Mouse (Mus musculus) spleen, postnatal 36 days (tissue): ENCODE measurements around the gene Lypd4.
A peak's percentile ranks its signal among the peaks of the same experiment; 100 is the strongest.
"Not testable (repeated sequence)": the region's sequence is repeated elsewhere in the genome, so short reads cannot be mapped to it uniquely, and the experiment has no call there.

Experiments
- DNase-seq, 2 experiments: peaks; one replicate each; pipeline ENCODE4 v3.0.0; 2022; ENCODE audit warnings: low spot score in 2 of 2, mixed read lengths in 1 of 2

Gene Lypd4

DNA sequence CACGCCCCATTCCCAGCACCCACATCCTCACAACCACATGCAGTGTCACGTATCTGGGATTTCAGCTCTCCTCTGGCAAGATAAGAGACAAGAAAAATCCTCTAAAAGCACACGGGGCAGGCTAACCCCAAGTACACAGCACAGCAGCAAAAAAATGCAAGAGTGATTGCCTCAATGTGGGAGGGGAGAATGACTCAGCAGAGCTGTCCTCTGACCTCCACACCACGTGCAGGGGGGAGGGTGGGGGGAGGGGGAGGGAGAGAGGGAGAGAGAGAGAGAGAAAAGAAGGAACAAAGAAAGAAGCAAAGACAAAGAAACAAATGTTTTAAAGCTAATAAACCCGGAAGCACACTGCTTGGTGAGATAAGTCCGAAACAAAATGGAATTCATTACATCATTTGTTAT lies 18.8 kb downstream of the Lypd4 start:
- DNase-seq = peak; percentile 3 to 23

DNA sequence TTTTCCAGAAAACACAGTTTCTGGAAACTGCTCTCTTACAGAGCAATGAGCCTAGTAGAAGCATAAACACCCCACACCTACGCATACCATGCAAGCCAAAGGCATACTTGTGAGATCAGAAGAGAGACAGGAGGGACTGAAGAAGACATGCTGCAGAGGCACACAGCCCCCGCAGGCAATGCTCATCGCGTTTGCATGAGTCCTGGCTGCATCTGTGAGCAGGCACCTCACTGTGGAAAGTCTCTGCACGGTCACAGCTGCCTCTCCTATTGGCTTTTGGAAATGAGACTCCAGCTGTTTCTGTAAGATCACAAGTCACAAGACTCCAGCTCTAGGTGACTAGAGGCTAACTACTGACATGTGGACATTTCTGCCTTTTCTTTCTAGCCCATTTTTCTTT lies 19.6 kb downstream of the Lypd4 start:
- DNase-seq = no peak

DNA sequence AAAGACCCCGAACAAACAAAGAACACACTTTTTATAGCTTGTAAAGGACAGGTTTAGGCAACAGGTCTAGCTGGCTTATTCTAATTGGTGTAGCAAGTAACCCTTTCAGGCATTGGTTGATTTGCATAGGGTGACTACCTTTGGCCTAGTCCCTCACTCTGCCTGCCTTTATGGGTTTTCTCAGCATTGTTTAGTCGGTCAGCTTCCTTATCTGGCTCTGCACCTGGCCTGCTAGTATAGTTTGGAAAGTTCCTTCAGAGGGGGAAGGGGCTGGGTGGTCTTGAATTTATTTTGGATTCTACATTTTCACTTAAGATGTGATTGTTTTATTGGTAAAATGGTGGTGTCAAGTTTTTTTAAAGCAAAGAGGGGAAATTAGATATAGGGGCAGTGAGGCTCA lies 23.2 kb downstream of the Lypd4 start:
- DNase-seq = not testable (repeated sequence)

DNA sequence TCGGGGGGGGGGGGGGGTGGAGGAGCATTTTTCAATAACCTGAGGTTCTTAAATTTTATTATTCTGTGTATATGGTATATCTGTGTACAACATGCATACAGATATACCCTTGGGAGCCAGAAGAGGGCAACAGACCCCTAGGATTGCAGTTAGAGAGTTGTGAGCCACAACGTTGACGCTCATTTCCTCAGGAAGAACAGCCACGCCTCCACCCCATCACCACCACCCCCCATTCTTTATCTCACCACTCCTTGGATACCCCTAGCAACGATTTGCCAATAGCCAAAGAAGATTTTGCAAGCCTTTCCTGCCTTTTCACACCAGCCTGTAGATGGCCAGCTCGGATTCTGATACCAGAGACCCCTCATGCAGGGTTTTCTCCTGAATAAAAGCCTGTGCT lies 24.0 kb downstream of the Lypd4 start:
- peak in 1 of 2 experiments; percentile 18 for DNase-seq

DNA sequence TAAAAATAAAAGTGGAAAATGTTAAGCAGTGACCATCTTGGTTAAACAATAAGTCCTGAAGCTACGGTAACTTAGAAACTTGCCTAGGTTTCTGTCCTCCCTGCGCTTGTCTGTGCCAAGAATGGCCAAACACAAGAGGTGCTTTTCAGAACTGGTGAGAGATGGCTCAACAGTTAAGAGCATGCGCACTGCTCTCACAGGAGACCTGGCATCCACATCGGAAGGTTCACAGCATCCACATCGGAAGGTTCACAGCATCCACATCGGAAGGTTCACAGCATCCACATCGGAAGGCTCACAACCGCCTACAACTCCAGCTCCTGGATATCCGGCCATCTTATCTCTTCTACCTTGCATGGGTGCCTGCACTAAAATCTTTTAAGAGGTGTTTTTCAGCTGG lies 24.6 kb downstream of the Lypd4 start:
- no peak for DNase-seq

DNA sequence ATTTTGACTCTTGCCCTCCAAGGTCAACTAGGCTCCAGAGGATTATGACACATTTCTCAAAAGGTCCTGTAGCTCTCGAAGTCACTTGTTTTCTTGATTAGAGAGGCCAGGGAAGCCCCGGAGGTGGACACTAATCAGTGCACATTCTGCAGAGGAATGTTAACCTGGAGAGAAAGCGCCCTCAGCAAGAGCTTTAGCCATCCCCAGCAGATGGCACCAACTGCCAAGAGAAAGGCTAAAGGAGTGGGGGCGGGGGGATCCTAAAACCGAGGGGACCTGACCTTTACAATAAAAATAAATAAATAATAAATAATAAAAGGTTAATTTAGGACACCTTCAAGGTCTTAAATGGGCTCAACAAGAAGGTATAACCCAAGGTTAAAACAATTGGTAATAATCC lies 25.6 kb downstream of the Lypd4 start:
- DNase-seq = no peak

DNA sequence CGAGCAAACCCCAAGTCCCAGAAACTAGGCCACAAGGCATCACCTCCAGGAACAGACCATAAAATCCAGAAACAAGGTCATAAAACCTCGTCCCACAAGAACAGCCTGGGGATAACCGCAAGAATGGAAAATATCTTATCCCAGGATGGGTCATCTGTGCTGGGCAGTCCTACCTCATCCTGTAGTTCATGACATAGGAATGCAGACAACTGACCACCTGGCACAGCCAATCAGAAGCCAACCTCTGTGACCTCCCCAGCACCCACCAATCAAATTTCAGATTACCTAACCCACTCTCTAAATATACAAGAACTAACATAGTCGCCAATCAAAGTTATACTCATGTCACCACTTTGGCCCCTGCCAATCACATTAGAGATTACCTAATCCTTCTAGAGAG lies 28.7 kb downstream of the Lypd4 start:
- DNase-seq = no peak

DNA sequence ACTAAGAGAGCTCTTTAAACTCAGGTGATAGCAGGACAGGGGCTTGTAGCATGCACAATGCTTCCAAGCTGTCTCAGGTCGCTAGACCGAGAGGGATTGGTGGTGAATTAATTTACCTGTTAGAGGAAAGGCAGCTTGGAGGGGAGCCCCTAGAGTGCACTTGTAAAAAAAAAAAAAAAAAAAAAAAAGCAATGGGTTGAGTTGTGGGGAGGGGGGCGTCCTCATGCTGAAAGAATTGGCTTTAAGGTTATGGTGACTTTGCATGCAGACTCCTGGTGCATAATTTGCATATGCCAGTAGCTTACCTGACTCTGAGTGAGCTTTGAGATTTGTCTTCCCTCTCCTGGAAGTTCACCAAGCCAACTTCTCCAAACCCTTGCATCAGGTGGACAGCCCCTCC lies 29.4 kb downstream of the Lypd4 start:
- no peak for DNase-seq

DNA sequence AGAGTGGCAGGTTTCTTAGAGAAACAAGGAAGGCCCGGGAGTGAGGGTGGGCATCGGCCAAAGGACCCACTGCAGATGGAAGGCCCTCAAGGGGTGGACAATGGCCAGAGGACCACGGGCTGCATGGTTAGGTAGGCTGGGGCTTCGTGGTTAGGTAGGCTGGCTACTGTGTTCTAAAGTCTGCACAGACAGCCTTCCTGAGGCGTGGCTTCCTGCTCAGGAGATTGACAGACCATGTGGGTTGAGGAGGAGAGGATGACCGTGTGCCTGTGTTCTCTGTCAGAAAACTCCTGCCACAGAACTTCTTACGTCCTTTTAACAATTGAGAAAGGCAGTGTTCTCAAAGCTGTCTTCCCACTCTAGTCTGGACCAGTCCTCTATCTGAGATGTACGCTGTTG lies 30.3 kb downstream of the Lypd4 start:
- peak; percentile 55 to 56 for DNase-seq

DNA sequence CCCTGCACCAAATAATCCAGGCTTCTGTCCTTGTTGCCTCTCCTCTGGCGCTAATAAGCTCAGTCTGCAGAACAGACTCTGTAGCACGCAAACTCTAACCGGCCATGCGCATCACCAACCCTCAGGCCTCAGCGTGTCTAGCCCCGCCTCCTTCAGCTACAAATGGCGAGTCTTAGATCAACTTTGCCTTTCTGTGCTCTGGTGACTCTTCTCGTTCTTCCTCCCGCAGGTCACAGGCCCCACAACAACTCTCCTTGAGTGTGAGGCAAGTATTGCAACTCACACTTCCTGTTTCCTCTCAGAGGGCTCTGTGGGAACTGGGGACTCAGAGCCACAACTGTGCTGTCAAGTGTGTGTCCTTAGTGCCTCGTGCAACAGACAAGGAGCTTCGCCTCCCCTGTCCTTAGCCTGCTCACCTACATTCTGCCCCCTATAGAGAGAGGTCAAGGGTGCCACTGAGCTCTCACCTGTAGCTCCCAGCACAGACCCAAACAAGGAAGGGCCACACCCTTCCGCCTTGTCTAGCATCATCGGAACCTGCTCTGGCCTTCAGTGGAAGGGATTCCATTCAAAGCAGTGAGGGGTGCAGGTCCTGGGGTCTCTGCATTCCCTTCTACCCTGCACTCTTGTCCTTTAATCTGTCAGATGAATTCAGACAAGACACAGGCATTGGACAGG lies 30.9 kb downstream of the Lypd4 start:
- DNase-seq = peak; percentile 67 to 71

DNA sequence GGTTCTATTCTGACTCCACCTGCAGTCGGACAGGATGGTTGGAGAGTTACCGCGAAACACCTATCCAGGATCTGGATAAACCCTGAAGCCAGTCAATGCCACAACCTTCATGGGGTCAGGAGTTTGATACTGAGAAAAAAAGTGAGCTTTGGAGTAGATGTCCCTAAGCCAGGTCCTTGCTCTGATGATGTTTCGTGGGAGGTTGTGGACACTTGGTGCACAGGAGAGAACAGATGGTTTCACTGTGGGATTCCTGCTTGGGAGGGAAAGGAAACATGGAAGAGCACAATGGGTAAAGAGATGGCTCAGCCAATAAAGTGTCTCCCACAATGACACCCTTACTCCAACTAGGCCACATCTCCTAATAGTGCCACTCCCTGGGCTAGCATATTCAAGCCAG lies 42.6 kb downstream of the Lypd4 start:
- no peak for DNase-seq

DNA sequence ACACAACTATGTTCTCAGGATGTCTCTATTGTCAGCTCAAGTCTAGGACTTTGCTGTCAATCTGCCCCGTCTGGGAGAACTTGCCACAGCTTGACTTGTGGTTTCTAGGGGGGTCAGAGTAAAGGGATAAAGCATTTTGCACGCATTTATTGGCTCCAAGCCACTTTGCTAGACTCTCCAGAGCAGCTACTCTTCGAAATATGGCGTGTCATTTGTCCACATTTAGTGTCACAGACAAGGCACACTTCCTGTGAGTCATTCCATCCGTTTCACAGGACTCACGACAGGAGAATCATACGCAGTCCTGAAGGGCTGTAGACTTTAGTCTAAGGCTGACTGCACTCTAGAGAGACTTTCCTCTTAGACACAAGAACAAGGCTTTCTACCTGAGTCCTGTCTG lies 45.3 kb downstream of the Lypd4 start:
- DNase-seq = no peak

DNA sequence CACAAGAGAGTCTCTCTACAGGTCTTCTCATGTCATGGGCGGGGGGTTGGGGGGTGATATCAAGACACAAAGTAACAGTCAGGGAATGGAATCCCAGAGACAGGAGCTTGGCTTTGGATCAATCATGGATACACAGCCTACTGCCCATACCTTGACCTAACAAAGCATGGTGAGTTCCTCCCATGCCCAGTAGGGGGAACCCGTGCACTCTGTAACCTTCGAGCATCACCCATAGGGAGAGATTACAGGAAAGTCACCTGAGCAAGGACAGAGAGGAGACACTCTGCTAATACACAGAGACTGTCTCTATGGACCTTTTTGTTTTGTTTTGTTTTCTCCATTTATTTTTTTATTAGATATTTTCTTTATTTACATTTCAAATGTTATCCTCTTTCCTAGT lies 52.2 kb downstream of the Lypd4 start:
- DNase-seq = peak; percentile 72 to 81
